ENCODE assay signal across 10 mouse cellular contexts in the genomic region with DNA sequence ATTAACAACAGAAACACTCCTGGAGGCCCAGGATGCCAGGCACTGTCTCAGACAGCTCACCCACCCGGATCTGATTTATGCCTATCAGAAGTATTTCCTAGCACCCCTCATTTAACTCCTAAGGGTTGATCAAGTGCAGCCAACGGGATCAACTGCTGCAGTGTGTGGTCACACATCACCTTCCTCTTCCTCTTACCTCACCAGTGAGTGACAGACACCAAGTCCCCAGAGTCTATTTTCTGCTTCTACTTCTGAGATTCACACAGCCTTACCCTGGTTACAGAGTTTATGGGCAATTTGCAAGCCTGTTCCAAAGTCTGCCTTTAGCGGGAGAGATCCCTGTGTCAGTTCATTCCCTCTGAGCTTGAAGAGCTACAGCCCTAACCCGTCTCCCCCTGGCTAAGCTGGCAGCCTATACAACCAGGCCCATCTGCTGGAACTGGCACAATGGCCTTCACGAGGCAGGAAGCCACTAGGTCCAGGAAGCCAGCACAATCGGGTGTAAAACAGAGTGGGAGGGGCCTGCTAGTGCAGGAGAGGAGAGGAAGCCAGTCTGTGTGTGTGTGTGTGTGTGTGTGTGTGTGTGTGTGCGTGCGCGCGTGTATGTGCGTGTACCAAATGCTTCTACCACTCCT.
DNase-seq lines count a peak whose midpoint lies in the region; ATAC-seq lines count a peak whose summit lies in the region.
"Had no signal": no experiment of that assay in that cellular context is flagged by ENCODE, and none has a peak within 500 bp of the region (broad histone marks: within the 10 kb centered on the region; RNA-seq: fewer than 3 reads in every experiment).

No protein-coding gene starts in this region.

- peak; percentile 45 for DNase-seq in liver
- DNase-seq in liver, embryonic 11.5 days (ENCODE audit: low spot score), result no peak
- DNase-seq in embryonic facial prominence, embryonic 14.5 days (ENCODE audit: low spot score), result peak; percentile 62
- no peak for DNase-seq in hindbrain, embryonic 10.5 days (ENCODE audit: low spot score)
- DNase-seq in naive thymus-derived CD4-positive, alpha-beta T cell, adult 2 months (ENCODE audit: low read depth), result peak; percentile 91
- no peak for DNase-seq in right cerebral cortex, postnatal 14 days
- DNase-seq in embryo, embryonic 9.5 days (ENCODE audit: extremely low spot score), result no peak

- no peak overlapping the region for H3K4me3 ChIP-seq in liver, embryonic 11.5 days (ENCODE audit: low read depth, low read length)
- H3K4me3 ChIP-seq in embryonic facial prominence, embryonic 14.5 days (ENCODE audit: low read depth, low read length), result no peak overlapping the region
- no peak overlapping the region for H3K4me3 ChIP-seq in hindbrain, embryonic 10.5 days
- no peak overlapping the region for H3K4me3 ChIP-seq in limb, embryonic 12.5 days (replicated peaks)

- peaks cover 8% of the 10 kb centered on the region; the same call in 1 of the 2 replicates for H3K4me1 ChIP-seq in liver, embryonic 11.5 days (replicated peaks; ENCODE audit: control insufficient read depth, insufficient read depth, low read length)
- peaks cover 21% of the 10 kb centered on the region for H3K4me1 ChIP-seq in embryonic facial prominence, embryonic 14.5 days (ENCODE audit: control insufficient read depth, insufficient read depth, low read length)
- peaks cover 27% of the 10 kb centered on the region for H3K4me1 ChIP-seq in hindbrain, embryonic 10.5 days (replicated peaks)
- H3K4me1 ChIP-seq in limb, embryonic 12.5 days (replicated peaks), result peaks cover 32% of the 10 kb centered on the region

- H3K9me3 ChIP-seq in liver, embryonic 11.5 days (ENCODE audit: control insufficient read depth, low read length), result no peaks in the 10 kb centered on the region
- no peaks in the 10 kb centered on the region for H3K9me3 ChIP-seq in embryonic facial prominence, embryonic 14.5 days (ENCODE audit: control insufficient read depth, low read length)
- H3K9me3 ChIP-seq in hindbrain, embryonic 10.5 days, result no peaks in the 10 kb centered on the region
- H3K9me3 ChIP-seq in limb, embryonic 12.5 days, result no peaks in the 10 kb centered on the region

- H3K36me3 ChIP-seq in liver, embryonic 11.5 days (ENCODE audit: control insufficient read depth, insufficient read depth, low read length), result no peaks in the 10 kb centered on the region
- H3K36me3 ChIP-seq in embryonic facial prominence, embryonic 14.5 days (ENCODE audit: control insufficient read depth, insufficient read depth, low read length), result no peaks in the 10 kb centered on the region
- no peaks in the 10 kb centered on the region for H3K36me3 ChIP-seq in hindbrain, embryonic 10.5 days
- H3K36me3 ChIP-seq in limb, embryonic 12.5 days, result no peaks in the 10 kb centered on the region

- H3K9ac ChIP-seq in liver, embryonic 11.5 days (ENCODE audit: low read depth, low read length), result no peak overlapping the region
- 0 out of 2 replicates have a peak overlapping the region, but pooled peaks have one; percentile 8 for H3K9ac ChIP-seq in embryonic facial prominence, embryonic 14.5 days (ENCODE audit: low read depth, low read length)
- H3K9ac ChIP-seq in limb, embryonic 12.5 days (replicated peaks), result 0 out of 2 replicates have a peak overlapping the region, but pooled peaks have one; percentile 31

- no peak for ATAC-seq in liver, embryonic 11.5 days (replicated peaks; ENCODE audit: low FRiP score)
- no peak for ATAC-seq in embryonic facial prominence, embryonic 14.5 days (ENCODE audit: low read depth)
- no peak for ATAC-seq in limb, embryonic 12.5 days (ENCODE audit: insufficient number of reproducible peaks, insufficient read depth, low FRiP score, low TSS enrichment, low read depth)
- ATAC-seq: Patski had no signal

- H3K27me3 ChIP-seq in liver, embryonic 11.5 days (replicated peaks; ENCODE audit: control insufficient read depth, insufficient read depth, low read length), result peaks cover 7% of the 10 kb centered on the region
- H3K27me3 ChIP-seq in embryonic facial prominence, embryonic 14.5 days (replicated peaks; ENCODE audit: control insufficient read depth, insufficient read depth, low read length), result no peaks in the 10 kb centered on the region
- no peaks in the 10 kb centered on the region for H3K27me3 ChIP-seq in hindbrain, embryonic 10.5 days (ENCODE audit: insufficient read depth, poor library complexity, severe bottlenecking)
- H3K27me3 ChIP-seq in limb, embryonic 12.5 days, result no peaks in the 10 kb centered on the region
- H3K27me3 ChIP-seq: Patski had no signal

- H3K4me2 ChIP-seq in liver, embryonic 11.5 days, result no peak overlapping the region
- no peak overlapping the region for H3K4me2 ChIP-seq in embryonic facial prominence, embryonic 14.5 days (ENCODE audit: low read depth, low read length)
- no peak overlapping the region for H3K4me2 ChIP-seq in limb, embryonic 12.5 days

- WGBS in liver, embryonic 11.5 days, result 52% methylated on average over 11 of the region's 11 CpGs
- 48% methylated on average over 11 of the region's 11 CpGs for WGBS in embryonic facial prominence, embryonic 14.5 days
- 77% methylated on average over 11 of the region's 11 CpGs for WGBS in hindbrain, embryonic 10.5 days
- 50% methylated on average over 11 of the region's 11 CpGs for WGBS in limb, embryonic 12.5 days

- H3K27ac ChIP-seq in liver, embryonic 11.5 days (ENCODE audit: low read depth, low read length), result no peak overlapping the region
- H3K27ac ChIP-seq in embryonic facial prominence, embryonic 14.5 days (replicated peaks; ENCODE audit: low read depth, low read length), result peak overlapping the region; percentile 61
- peak overlapping the region; percentile 59 for H3K27ac ChIP-seq in hindbrain, embryonic 10.5 days
- H3K27ac ChIP-seq in limb, embryonic 12.5 days, result peak overlapping the region; percentile 68
- H3K27ac ChIP-seq: macrophage had no signal

Comparison
In these comparisons a context has a peak if more than half of its experiments do, and no peak if none do; other contexts are left out.
1. DNase-seq: peak in liver (single experiment), embryonic facial prominence, embryonic 14.5 days (single experiment) and naive thymus-derived CD4-positive, alpha-beta T cell, adult 2 months (single experiment); none in liver, embryonic 11.5 days (single experiment), hindbrain, embryonic 10.5 days (single experiment), right cerebral cortex, postnatal 14 days (single experiment) and embryo, embryonic 9.5 days (single experiment).